Mouse (Mus musculus) liver, postnatal 0 days (tissue): ENCODE measurements around the gene Fshr. TPM values are rescaled to one million over a fixed set of nuclear protein-coding genes. Genes with fewer than 3 reads are reported as not detected.

Experiments
- ATAC-seq: fragments of 200-750 bp; cut with Nextera tagmentation; 2 replicates; pipeline ENCODE4 v1.8.0; 2017; ENCODE audit warnings: mild to moderate bottlenecking, moderate library complexity
- DNase-seq: peaks from one replicate; pipeline ENCODE4 v3.0.0-alpha.2; 2016
- H3K27ac ChIP-seq: fragments of 300-500 bp; sonication (generic); 2 replicates; pipeline ENCODE4 v1.5.1; 2014; ENCODE audit warnings: antibody characterized with exemption, moderate library complexity, mild to moderate bottlenecking, low read depth
- H3K27me3 ChIP-seq: fragments of 300-500 bp; sonication (generic); 2 replicates; pipeline ENCODE4 v1.6.1; 2014; ENCODE audit warnings: low read length, control low read depth, mixed read lengths; ENCODE audit not compliant: insufficient read depth
- H3K36me3 ChIP-seq: fragments of 300-500 bp; sonication (generic); replicated peaks from 2 replicates; pipeline ENCODE4 v1.6.1; 2014; ENCODE audit warnings: mild to moderate bottlenecking, control low read depth, low read length, moderate library complexity, mixed read lengths; ENCODE audit not compliant: insufficient read depth
- H3K4me1 ChIP-seq: fragments of 300-500 bp; sonication (generic); 2 replicates; pipeline ENCODE4 v1.6.1; 2014; ENCODE audit warnings: antibody characterized with exemption, mild to moderate bottlenecking, control low read depth; ENCODE audit not compliant: insufficient read depth
- H3K4me2 ChIP-seq: fragments of 300-500 bp; sonication (generic); 2 replicates; pipeline ENCODE4 v1.6.1; 2014; ENCODE audit warnings: low read depth, mild to moderate bottlenecking, low read length, moderate library complexity, mixed read lengths
- H3K4me3 ChIP-seq: fragments of 300-500 bp; sonication (generic); 2 replicates; pipeline ENCODE4 v1.5.1; 2014; ENCODE audit warnings: low read depth, low read length
- H3K9ac ChIP-seq: fragments of 300-500 bp; sonication (generic); replicated peaks from 2 replicates; pipeline ENCODE4 v1.6.1; 2014; ENCODE audit warnings: mild to moderate bottlenecking, moderate library complexity
- H3K9me3 ChIP-seq: fragments of 300-500 bp; sonication (generic); 2 replicates; pipeline ENCODE4 v1.6.1; 2016; ENCODE audit warnings: mild to moderate bottlenecking, control low read depth, low read length, mixed read lengths
- CTCF ChIP-seq: sonication (generic); IDR thresholded peaks from 2 replicates; pipeline ENCODE4 v1.5.1; 2016; ENCODE audit warnings: antibody characterized with exemption, low read depth
- EP300 ChIP-seq: IDR thresholded peaks from 2 replicates; pipeline ENCODE4 v1.6.1; 2016; ENCODE audit warnings: antibody characterized with exemption, low read depth, mild to moderate bottlenecking
- WGBS: fragments of 180-500 bp; shearing (Covaris S2); extraction: QIAGEN DNeasy Blood & Tissue Kit; methylation state at CpG from one replicate; pipeline ENCODE4 v1.1.7; 2014; ENCODE audit not compliant: insufficient replicate concordance; 5-methylcytosine and 5-hydroxymethylcytosine counted together
- polyA plus RNA-seq: library from polyadenylated mRNA; unstranded; fragments of >200 nt; fragmentation: Nextera tagmentation; extraction: Ambion mirVana; gene quantifications from 2 replicates; pipeline ENCODE4 v1.2.1, GENCODE M21; 2015

Gene Fshr
- polyA plus RNA-seq, 1 experiment from 2014 or later, result not detected

GRCm38 (mm10) chr17:89046016-89046415, 154.5 kb downstream of the Fshr start:
- 20% methylated on average over 3 of the region's 3 CpGs for WGBS
- TF ChIP-seq CTCF, result no peak
- TF ChIP-seq EP300, result no peak

GRCm38 (mm10) chr17:89036723-89037122, 163.8 kb downstream of the Fshr start:
- no peak overlapping the region for H3K27ac ChIP-seq
- WGBS, result 64% methylated on average over 5 of the region's 5 CpGs
- ATAC-seq, result no peak
- no peaks in the 10 kb centered on the region for H3K36me3 ChIP-seq
- no peak overlapping the region for H3K4me3 ChIP-seq
- H3K27me3 ChIP-seq, result no peaks in the 10 kb centered on the region
- H3K4me1 ChIP-seq, result no peaks in the 10 kb centered on the region
- H3K9ac ChIP-seq, result no peak overlapping the region
- DNase-seq, result no peak
- no peak overlapping the region for H3K4me2 ChIP-seq
- H3K9me3 ChIP-seq, result no peaks in the 10 kb centered on the region
- TF ChIP-seq CTCF, result no peak
- TF ChIP-seq EP300, result no peak

More at GRCm38 (mm10) chr17:89046016-89046415, 154.5 kb downstream of the Fshr start:
- H3K4me3 ChIP-seq, result no peak overlapping the region
- no peak overlapping the region for H3K4me2 ChIP-seq
- no peaks in the 10 kb centered on the region for H3K4me1 ChIP-seq
- ATAC-seq (no peak), DNase-seq (no peak)
- H3K9ac ChIP-seq, result no peak overlapping the region
- no peaks in the 10 kb centered on the region for H3K36me3 ChIP-seq
- no peaks in the 10 kb centered on the region for H3K9me3 ChIP-seq
- H3K27ac ChIP-seq, result no peak overlapping the region
- no peaks in the 10 kb centered on the region for H3K27me3 ChIP-seq

GRCm38 (mm10) chr17:89036049-89036448, 164.4 kb downstream of the Fshr start:
- Histone ChIP-seq H3K36me3 (no peaks in the 10 kb centered on the region), H3K4me1 (no peaks in the 10 kb centered on the region), H3K27me3 (no peaks in the 10 kb centered on the region), H3K4me2 (no peak overlapping the region), H3K4me3 (no peak overlapping the region), H3K27ac (no peak overlapping the region), H3K9ac (no peak overlapping the region), H3K9me3 (no peaks in the 10 kb centered on the region)
- 87% methylated on average over 3 of the region's 3 CpGs for WGBS
- ATAC-seq (no peak), DNase-seq (no peak)
- TF ChIP-seq CTCF, result no peak
- no peak for TF ChIP-seq EP300

GRCm38 (mm10) chr17:89034627-89035026, 165.8 kb downstream of the Fshr start:
- Histone ChIP-seq H3K4me1 (no peaks in the 10 kb centered on the region), H3K36me3 (no peaks in the 10 kb centered on the region), H3K9me3 (no peaks in the 10 kb centered on the region), H3K27ac (no peak overlapping the region), H3K27me3 (no peaks in the 10 kb centered on the region), H3K4me2 (no peak overlapping the region), H3K4me3 (no peak overlapping the region), H3K9ac (no peak overlapping the region)
- ATAC-seq (no peak), DNase-seq (no peak)
- TF ChIP-seq EP300 (no peak), CTCF (no peak)

- Histone ChIP-seq H3K9me3 (no peaks in the 10 kb centered on the region), H3K27me3 (no peaks in the 10 kb centered on the region), H3K4me3 (no peak overlapping the region), H3K4me1 (no peaks in the 10 kb centered on the region), H3K27ac (no peak overlapping the region), H3K9ac (no peak overlapping the region), H3K4me2 (no peak overlapping the region), H3K36me3 (no peaks in the 10 kb centered on the region)
- 70% methylated on average over 2 of the region's 2 CpGs for WGBS
- ATAC-seq (no peak), DNase-seq (no peak)
- TF ChIP-seq CTCF (no peak), EP300 (no peak)
Measured at GRCm38 (mm10) chr17:89032981-89033380, 167.5 kb downstream of the Fshr start.

- no peak for ATAC-seq
- Histone ChIP-seq H3K27me3 (no peaks in the 10 kb centered on the region), H3K36me3 (no peaks in the 10 kb centered on the region), H3K4me3 (no peak overlapping the region), H3K4me2 (no peak overlapping the region), H3K9me3 (no peaks in the 10 kb centered on the region), H3K9ac (no peak overlapping the region), H3K4me1 (no peaks in the 10 kb centered on the region), H3K27ac (no peak overlapping the region)
- TF ChIP-seq CTCF, result no peak
- TF ChIP-seq EP300, result no peak
- 71% methylated on average over 2 of the region's 2 CpGs for WGBS
- DNase-seq, result no peak
Measured at GRCm38 (mm10) chr17:89019518-89019917, 181.0 kb downstream of the Fshr start.

- Histone ChIP-seq H3K27ac (no peak overlapping the region), H3K4me2 (no peak overlapping the region), H3K9ac (no peak overlapping the region), H3K27me3 (no peaks in the 10 kb centered on the region), H3K4me3 (no peak overlapping the region), H3K36me3 (no peaks in the 10 kb centered on the region), H3K4me1 (no peaks in the 10 kb centered on the region), H3K9me3 (no peaks in the 10 kb centered on the region)
- no peak for DNase-seq
- WGBS, result 72% methylated on average over 4 of the region's 4 CpGs
- ATAC-seq, result no peak
- TF ChIP-seq CTCF (no peak), EP300 (no peak)
Measured at GRCm38 (mm10) chr17:89017002-89017401, 183.5 kb downstream of the Fshr start.
